Mouse (Mus musculus): ENCODE results near the gene Gm49318. TPM values are rescaled to one million over a fixed set of nuclear protein-coding genes. Genes with fewer than 3 reads are reported as not detected.

Gene Gm49318
- polyA plus RNA-seq, 1 experiment from 2014 or later = not detected

DNA sequence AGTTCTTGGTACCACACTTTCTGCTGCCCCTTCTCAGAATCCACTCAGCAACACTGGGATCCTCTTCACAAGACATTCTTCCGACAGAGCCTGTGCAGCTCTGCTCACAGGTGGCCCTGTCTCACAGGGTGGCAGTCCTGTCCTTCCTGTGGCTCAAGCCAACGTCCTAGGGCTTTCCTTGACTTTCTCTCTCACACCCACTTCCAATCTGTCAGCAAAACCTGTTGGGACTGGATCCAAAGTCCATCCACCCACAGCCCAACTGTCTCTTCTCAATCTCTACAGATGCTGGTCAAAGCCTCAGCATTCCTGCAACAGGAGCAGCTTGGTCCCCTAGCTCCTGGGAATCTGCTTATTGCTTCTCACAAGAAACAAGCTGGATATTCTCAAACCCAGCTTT lies 9.7 kb downstream of the Gm49318 start:
- no peak for DNase-seq (ENCODE audit: low spot score)
- ATAC-seq (replicated peaks; ENCODE audit: low FRiP score) = no peak
- 88% methylated on average over 2 of the region's 2 CpGs for WGBS
- Histone ChIP-seq H3K36me3 (ENCODE audit: control insufficient read depth, insufficient read depth, low read length) (peaks cover 19% of the 10 kb centered on the region), H3K4me3 (ENCODE audit: low read depth, low read length) (no peak overlapping the region), H3K9me3 (ENCODE audit: control insufficient read depth, low read length) (no peaks in the 10 kb centered on the region), H3K4me2 (ENCODE audit: low read depth, low read length, severe bottlenecking) (no peak overlapping the region), H3K4me1 (replicated peaks; ENCODE audit: control insufficient read depth, insufficient read depth, low read length) (no peaks in the 10 kb centered on the region), H3K27me3 (ENCODE audit: control insufficient read depth, insufficient read depth, low read length) (no peaks in the 10 kb centered on the region), H3K9ac (ENCODE audit: low read length) (no peak overlapping the region), H3K27ac (ENCODE audit: low read depth, low read length) (no peak overlapping the region)

DNA sequence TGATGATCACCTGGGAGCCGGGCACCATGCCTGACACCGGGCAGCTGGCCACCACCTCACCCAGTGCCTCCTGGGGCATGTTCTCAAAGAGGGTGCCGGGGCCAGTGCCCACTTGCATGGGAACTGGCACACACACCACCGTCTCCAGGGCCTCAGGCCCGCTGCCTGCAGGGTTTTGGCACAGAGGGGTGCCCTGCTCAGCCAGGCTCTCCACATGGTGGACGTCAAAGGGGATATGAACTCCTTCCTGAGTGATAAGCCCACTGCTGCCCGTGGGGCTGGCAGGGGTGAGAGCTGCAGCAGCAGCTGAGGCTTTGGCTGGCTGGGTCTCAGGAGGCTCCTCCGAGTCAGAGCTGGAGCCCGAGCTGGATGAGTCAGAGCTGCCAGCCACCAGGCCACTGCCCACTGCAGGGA lies 13.0 kb downstream of the Gm49318 start:
- Histone ChIP-seq H3K27ac (ENCODE audit: low read depth, low read length) (no peak overlapping the region), H3K36me3 (ENCODE audit: control insufficient read depth, insufficient read depth, low read length) (peaks cover 7% of the 10 kb centered on the region; the same call in 1 of the 2 replicates), H3K4me2 (ENCODE audit: low read depth, low read length, severe bottlenecking) (no peak overlapping the region), H3K4me3 (ENCODE audit: low read depth, low read length) (no peak overlapping the region), H3K9me3 (ENCODE audit: control insufficient read depth, low read length) (no peaks in the 10 kb centered on the region), H3K4me1 (replicated peaks; ENCODE audit: control insufficient read depth, insufficient read depth, low read length) (no peaks in the 10 kb centered on the region), H3K9ac (ENCODE audit: low read length) (no peak overlapping the region), H3K27me3 (ENCODE audit: control insufficient read depth, insufficient read depth, low read length) (peaks cover 3% of the 10 kb centered on the region; the same call in 1 of the 2 replicates)
- DNase-seq (ENCODE audit: low spot score) (no peak), ATAC-seq (replicated peaks; ENCODE audit: low FRiP score) (no peak)
- 90% methylated on average over 9 of the region's 9 CpGs for WGBS

DNA sequence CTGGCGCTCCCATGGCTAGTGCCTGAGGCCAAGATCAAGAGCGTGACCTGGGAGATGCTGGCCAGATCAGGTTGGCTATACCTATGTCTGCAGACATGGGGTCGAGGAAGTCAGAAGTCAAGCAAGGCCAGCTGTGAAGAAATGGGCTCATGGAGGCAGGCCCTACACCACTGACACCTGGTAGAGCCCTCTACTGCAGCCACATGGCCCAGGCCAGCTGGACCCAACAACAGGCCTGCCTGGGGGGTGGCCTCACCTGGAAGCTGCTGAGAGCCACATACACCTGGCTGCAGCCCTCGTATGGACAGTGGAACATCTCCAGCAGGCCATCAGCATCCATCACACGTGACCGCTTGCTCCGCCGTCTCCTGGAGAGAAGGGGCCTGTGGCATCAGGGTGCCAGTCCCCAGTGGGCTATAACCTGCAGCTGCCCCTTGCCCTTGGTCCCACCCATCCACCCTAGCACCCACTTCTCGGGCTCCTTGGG lies 14.0 kb downstream of the Gm49318 start:
- H3K9me3 ChIP-seq (ENCODE audit: control insufficient read depth, low read length) = no peaks in the 10 kb centered on the region
- ATAC-seq (replicated peaks; ENCODE audit: low FRiP score) (no peak), DNase-seq (ENCODE audit: low spot score) (no peak)
- H3K27me3 ChIP-seq (ENCODE audit: control insufficient read depth, insufficient read depth, low read length) = peaks cover 8% of the 10 kb centered on the region; the same call in 1 of the 2 replicates
- WGBS = 94% methylated on average over 9 of the region's 9 CpGs
- no peaks in the 10 kb centered on the region for H3K4me1 ChIP-seq (replicated peaks; ENCODE audit: control insufficient read depth, insufficient read depth, low read length)
- H3K4me2 ChIP-seq (ENCODE audit: low read depth, low read length, severe bottlenecking) = no peak overlapping the region
- H3K9ac ChIP-seq (ENCODE audit: low read length) = no peak overlapping the region
- H3K27ac ChIP-seq (ENCODE audit: low read depth, low read length) = no peak overlapping the region
- H3K36me3 ChIP-seq (ENCODE audit: control insufficient read depth, insufficient read depth, low read length) = peaks cover 7% of the 10 kb centered on the region; the same call in 1 of the 2 replicates
- H3K4me3 ChIP-seq (ENCODE audit: low read depth, low read length) = no peak overlapping the region

DNA sequence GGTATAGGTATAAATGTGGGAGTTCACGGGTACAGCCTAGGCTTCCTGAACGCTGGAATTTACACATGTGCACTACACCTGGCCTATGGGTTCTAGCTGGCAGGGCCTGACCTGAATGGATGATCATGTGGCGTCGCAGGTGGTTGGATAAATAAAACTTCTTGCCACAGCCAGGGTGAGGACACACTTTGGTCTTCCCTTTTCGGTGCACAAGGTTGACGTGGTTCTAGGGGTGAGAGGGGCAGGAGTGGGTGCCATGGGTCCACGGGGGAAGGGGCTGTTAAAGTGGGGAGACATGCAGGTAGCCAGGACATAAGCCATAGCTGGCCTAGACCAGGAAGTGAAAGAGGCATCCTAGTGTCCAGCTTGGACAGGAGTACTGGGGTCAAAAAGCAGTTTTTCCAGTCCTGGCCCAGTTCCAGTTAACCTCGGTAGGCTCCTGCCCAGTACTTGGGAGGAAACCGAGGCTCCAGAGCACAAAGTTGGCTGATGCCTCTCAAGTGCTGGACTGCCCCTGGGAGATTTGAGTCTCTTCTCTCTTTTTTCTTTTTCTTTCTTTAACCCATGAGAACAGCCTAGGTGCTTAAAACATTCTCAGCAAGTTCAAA lies 14.7 kb downstream of the Gm49318 start:
- ATAC-seq (replicated peaks; ENCODE audit: low FRiP score) (no peak), DNase-seq (ENCODE audit: low spot score) (no peak)
- Histone ChIP-seq H3K4me3 (ENCODE audit: low read depth, low read length) (no peak overlapping the region), H3K27me3 (ENCODE audit: control insufficient read depth, insufficient read depth, low read length) (peaks cover 13% of the 10 kb centered on the region; the same call in 1 of the 2 replicates), H3K4me1 (replicated peaks; ENCODE audit: control insufficient read depth, insufficient read depth, low read length) (no peaks in the 10 kb centered on the region), H3K36me3 (ENCODE audit: control insufficient read depth, insufficient read depth, low read length) (peaks cover 7% of the 10 kb centered on the region; the same call in 1 of the 2 replicates), H3K27ac (ENCODE audit: low read depth, low read length) (no peak overlapping the region), H3K4me2 (ENCODE audit: low read depth, low read length, severe bottlenecking) (no peak overlapping the region), H3K9me3 (ENCODE audit: control insufficient read depth, low read length) (no peaks in the 10 kb centered on the region), H3K9ac (ENCODE audit: low read length) (no peak overlapping the region)
- WGBS = 77% methylated on average over 9 of the region's 9 CpGs

DNA sequence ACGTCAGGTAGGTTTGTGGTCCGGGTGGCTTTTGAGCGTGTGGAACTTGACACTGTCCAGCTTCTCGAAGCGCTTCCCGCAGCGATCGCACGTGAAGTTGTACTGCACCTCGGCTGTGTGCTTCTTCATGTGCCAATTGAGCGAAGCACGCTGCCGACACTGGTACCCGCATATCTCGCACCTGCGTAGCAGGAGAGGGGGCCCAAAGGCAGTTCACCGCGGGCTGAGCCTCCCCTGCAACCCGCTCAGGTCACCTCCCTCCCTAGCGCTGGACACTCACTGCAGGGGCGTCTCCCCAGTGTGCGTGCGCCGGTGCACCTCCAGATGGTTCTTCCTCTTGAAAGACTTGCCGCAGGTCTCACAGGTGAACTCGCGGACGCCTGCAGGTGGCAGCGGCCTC lies 15.3 kb downstream of the Gm49318 start:
- no peak for DNase-seq (ENCODE audit: low spot score)

DNA sequence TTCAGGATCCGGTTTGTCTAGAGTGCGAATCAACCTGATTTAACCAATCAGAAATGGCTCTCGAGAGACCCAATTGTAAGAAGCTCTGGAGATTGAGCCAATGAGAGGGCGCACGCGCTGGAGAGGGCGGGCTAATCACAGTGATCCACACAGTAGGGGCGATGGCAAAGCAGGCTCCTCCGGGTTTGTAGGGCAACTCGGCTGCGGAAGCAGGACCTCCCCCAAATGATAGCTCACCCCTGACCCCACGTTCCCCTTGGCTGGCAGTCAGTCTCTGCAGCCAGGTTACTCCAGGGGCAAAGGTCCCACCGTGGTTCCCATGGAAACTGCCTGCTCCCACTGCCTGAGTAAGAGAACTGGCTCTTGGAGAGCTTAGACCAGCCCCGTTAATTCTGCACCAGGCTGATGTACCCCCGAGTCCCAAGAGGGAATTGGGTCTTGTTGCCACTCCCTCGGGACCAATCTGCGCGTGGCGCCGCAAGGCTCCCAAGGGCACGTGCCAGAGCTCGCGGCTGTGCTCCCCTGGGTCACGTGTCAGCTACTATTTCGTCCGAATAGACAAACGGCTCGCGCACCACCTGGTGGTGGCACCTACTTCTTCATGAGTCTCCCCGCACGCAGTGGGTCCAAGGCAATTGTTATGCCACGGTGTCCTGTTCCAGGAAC lies 16.5 kb downstream of the Gm49318 start:
- H3K4me1 ChIP-seq (replicated peaks; ENCODE audit: control insufficient read depth, insufficient read depth, low read length) = peaks cover 6% of the 10 kb centered on the region; the same call in 1 of the 2 replicates
- H3K9me3 ChIP-seq (ENCODE audit: control insufficient read depth, low read length) = no peaks in the 10 kb centered on the region
- WGBS = 3% methylated on average over 32 of the region's 32 CpGs
- peak; percentile 28 for ATAC-seq (replicated peaks; ENCODE audit: low FRiP score)
- H3K27ac ChIP-seq (ENCODE audit: low read depth, low read length) = no peak overlapping the region
- peaks cover 7% of the 10 kb centered on the region; the same call in 1 of the 2 replicates for H3K36me3 ChIP-seq (ENCODE audit: control insufficient read depth, insufficient read depth, low read length)
- H3K4me2 ChIP-seq (ENCODE audit: low read depth, low read length, severe bottlenecking) = peak overlapping the region; percentile 40
- DNase-seq (ENCODE audit: low spot score) = peak; percentile 86
- no peak overlapping the region for H3K9ac ChIP-seq (ENCODE audit: low read length)
- no peak overlapping the region for H3K4me3 ChIP-seq (ENCODE audit: low read depth, low read length)
- peaks cover 14% of the 10 kb centered on the region; the same call in 1 of the 2 replicates for H3K27me3 ChIP-seq (ENCODE audit: control insufficient read depth, insufficient read depth, low read length)

More for the DNA sequence above, 15.3 kb downstream of the Gm49318 start:
- Histone ChIP-seq H3K27ac (ENCODE audit: low read depth, low read length) (no peak overlapping the region), H3K27me3 (ENCODE audit: control insufficient read depth, insufficient read depth, low read length) (peaks cover 14% of the 10 kb centered on the region; the same call in 1 of the 2 replicates), H3K4me2 (ENCODE audit: low read depth, low read length, severe bottlenecking) (no peak overlapping the region), H3K9me3 (ENCODE audit: control insufficient read depth, low read length) (no peaks in the 10 kb centered on the region), H3K4me1 (replicated peaks; ENCODE audit: control insufficient read depth, insufficient read depth, low read length) (no peaks in the 10 kb centered on the region), H3K36me3 (ENCODE audit: control insufficient read depth, insufficient read depth, low read length) (peaks cover 7% of the 10 kb centered on the region; the same call in 1 of the 2 replicates), H3K9ac (ENCODE audit: low read length) (no peak overlapping the region), H3K4me3 (ENCODE audit: low read depth, low read length) (no peak overlapping the region)
- 36% methylated on average over 29 of the region's 29 CpGs for WGBS
- no peak for ATAC-seq (replicated peaks; ENCODE audit: low FRiP score)

DNA sequence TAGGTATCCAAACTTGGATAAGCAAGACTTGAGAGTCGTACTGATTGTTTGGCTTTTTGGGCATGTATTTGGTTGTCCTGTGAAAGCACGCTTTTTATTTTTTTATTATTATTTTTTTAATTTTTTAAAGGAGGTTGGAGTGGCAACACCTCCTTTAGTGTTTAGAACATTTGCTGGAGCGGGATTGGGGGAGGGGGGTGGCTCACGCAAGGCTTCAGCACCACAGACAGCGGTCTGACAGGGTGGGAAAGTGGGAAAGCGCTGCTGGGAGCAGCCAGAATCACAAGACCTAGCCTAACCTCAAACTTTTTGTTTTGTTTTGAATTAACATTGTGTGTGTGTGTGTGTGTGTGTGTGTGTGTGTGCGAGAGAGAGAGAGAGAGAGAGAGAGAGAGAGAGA lies 17.4 kb downstream of the Gm49318 start:
- H3K27me3 ChIP-seq (ENCODE audit: control insufficient read depth, insufficient read depth, low read length) = peaks cover 14% of the 10 kb centered on the region; the same call in 1 of the 2 replicates
- DNase-seq (ENCODE audit: low spot score) (no peak), ATAC-seq (replicated peaks; ENCODE audit: low FRiP score) (no peak)
- peaks cover 7% of the 10 kb centered on the region; the same call in 1 of the 2 replicates for H3K36me3 ChIP-seq (ENCODE audit: control insufficient read depth, insufficient read depth, low read length)
- no peak overlapping the region for H3K9ac ChIP-seq (ENCODE audit: low read length)
- 43% methylated on average over 7 of the region's 7 CpGs for WGBS
- no peak overlapping the region for H3K4me3 ChIP-seq (ENCODE audit: low read depth, low read length)
- H3K27ac ChIP-seq (ENCODE audit: low read depth, low read length) = no peak overlapping the region
- peaks cover 7% of the 10 kb centered on the region; the same call in 1 of the 2 replicates for H3K4me1 ChIP-seq (replicated peaks; ENCODE audit: control insufficient read depth, insufficient read depth, low read length)
- H3K4me2 ChIP-seq (ENCODE audit: low read depth, low read length, severe bottlenecking) = no peak overlapping the region
- no peaks in the 10 kb centered on the region for H3K9me3 ChIP-seq (ENCODE audit: control insufficient read depth, low read length)

DNA sequence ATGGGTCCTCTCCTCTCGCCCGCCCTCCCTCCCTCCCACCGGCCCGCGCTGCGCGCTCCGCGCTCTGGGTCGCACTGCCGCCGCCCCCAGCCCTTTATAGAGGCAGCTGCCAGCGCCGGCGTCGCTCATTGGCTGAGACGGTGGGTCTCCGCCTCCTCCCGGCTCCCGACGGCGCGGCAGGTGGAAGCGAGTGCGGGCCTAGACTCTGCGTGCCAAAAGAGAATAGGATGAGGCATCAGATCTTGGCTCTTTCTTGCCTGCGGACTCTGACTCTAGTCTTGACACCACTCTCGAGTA lies 19.2 kb downstream of the Gm49318 start, which contains the start of gene Elavl3:
Gene Elavl3 (minus strand): TSS at position 66 of the 297 bp plus-strand sequence.
- ATAC-seq (replicated peaks; ENCODE audit: low FRiP score) = peak; percentile 72

More for the DNA sequence above, 19.2 kb downstream of the Gm49318 start, which contains the start of gene Elavl3:
- peak within 1 kb of the TSS; percentile 82 for H3K9ac ChIP-seq (ENCODE audit: low read length)
- H3K4me2 ChIP-seq (ENCODE audit: low read depth, low read length, severe bottlenecking) = peak within 1 kb of the TSS; percentile 64
- 0% methylated on average over 26 of the region's 28 CpGs for WGBS
- H3K27me3 ChIP-seq (ENCODE audit: control insufficient read depth, insufficient read depth, low read length) = peaks cover 14% of the 10 kb centered on the region; the same call in 1 of the 2 replicates
- peak within 1 kb of the TSS; percentile 82 for H3K4me3 ChIP-seq (ENCODE audit: low read depth, low read length)
- no peaks in the 10 kb centered on the region for H3K9me3 ChIP-seq (ENCODE audit: control insufficient read depth, low read length)
- DNase-seq (ENCODE audit: low spot score) = peak; percentile 93
- H3K27ac ChIP-seq (ENCODE audit: low read depth, low read length) = peak within 1 kb of the TSS; percentile 69
- H3K36me3 ChIP-seq (ENCODE audit: control insufficient read depth, insufficient read depth, low read length) = no peaks in the 10 kb centered on the region
- H3K4me1 ChIP-seq (replicated peaks; ENCODE audit: control insufficient read depth, insufficient read depth, low read length) = peaks cover 7% of the 10 kb centered on the region; the same call in 1 of the 2 replicates
